Mouse (Mus musculus) megakaryocyte, embryonic 14.5 days (primary cell): ENCODE measurements around the gene Ap3b1. TPM values are rescaled to one million over a fixed set of nuclear protein-coding genes. Genes with fewer than 3 reads are reported as not detected.

ENCODE experiments used
- H3K27me3 ChIP-seq: replicated peaks from 2 replicates; pipeline ENCODE3; 2012; ENCODE audit warnings: inconsistent platforms
- H3K36me3 ChIP-seq: replicated peaks from 2 replicates; pipeline ENCODE3; 2012; ENCODE audit warnings: low read length, inconsistent platforms, mixed read lengths
- H3K4me1 ChIP-seq: 2 replicates; pipeline ENCODE4 v1.6.1; 2012; ENCODE audit warnings: inconsistent platforms
- H3K4me3 ChIP-seq: replicated peaks from 2 replicates; pipeline ENCODE3; 2012; ENCODE audit warnings: moderate library complexity, mild to moderate bottlenecking, inconsistent platforms
- H3K9me3 ChIP-seq: 2 replicates; pipeline ENCODE4 v1.6.1; 2012; ENCODE audit warnings: inconsistent platforms
- FLI1 ChIP-seq: IDR thresholded peaks from 2 replicates; pipeline ENCODE4 v1.6.1; 2012; ENCODE audit warnings: low read length, inconsistent platforms, mixed read lengths
- GATA1 ChIP-seq: IDR thresholded peaks from 3 replicates; pipeline ENCODE4 v1.6.1; 2012; ENCODE audit warnings: mixed read lengths, low read length, inconsistent platforms, borderline replicate concordance
- polyA plus RNA-seq: library from polyadenylated mRNA; stranded (reverse); fragments of >175 nt; gene quantifications from 2 replicates; pipeline ENCODE4 v1.2.3, GENCODE M21; 2012; ENCODE audit warnings: low replicate concordance; ENCODE audit not compliant: insufficient read depth

The Ap3b1 gene
- polyA plus RNA-seq, 1 experiment = 19.0 TPM

GRCm38 (mm10) chr13:94396392-94396920, 37.7 kb downstream of the Ap3b1 start:
- H3K36me3 ChIP-seq = peaks cover 97% of the 10 kb centered on the region
- no peak for TF ChIP-seq FLI1
- TF ChIP-seq GATA1 = no peak
- no peaks in the 10 kb centered on the region for H3K27me3 ChIP-seq
- no peaks in the 10 kb centered on the region for H3K9me3 ChIP-seq
- no peak overlapping the region for H3K4me3 ChIP-seq
- H3K4me1 ChIP-seq = peaks cover 59% of the 10 kb centered on the region

GRCm38 (mm10) chr13:94398568-94399374, 40.0 kb downstream of the Ap3b1 start:
- Histone ChIP-seq H3K36me3 (peaks cover 93% of the 10 kb centered on the region), H3K27me3 (no peaks in the 10 kb centered on the region), H3K4me3 (no peak overlapping the region), H3K9me3 (no peaks in the 10 kb centered on the region), H3K4me1 (peaks cover 41% of the 10 kb centered on the region)
- TF ChIP-seq GATA1 = no peak
- TF ChIP-seq FLI1 = no peak

GRCm38 (mm10) chr13:94400465-94400864, 41.7 kb downstream of the Ap3b1 start:
- H3K36me3 ChIP-seq = peaks cover 93% of the 10 kb centered on the region
- TF ChIP-seq GATA1 (no peak), FLI1 (no peak)
- no peaks in the 10 kb centered on the region for H3K27me3 ChIP-seq
- peaks cover 40% of the 10 kb centered on the region for H3K4me1 ChIP-seq
- peak overlapping the region; percentile 56 for H3K4me3 ChIP-seq
- H3K9me3 ChIP-seq = no peaks in the 10 kb centered on the region

GRCm38 (mm10) chr13:94423600-94423999, 64.8 kb downstream of the Ap3b1 start:
- peaks cover 12% of the 10 kb centered on the region for H3K4me1 ChIP-seq
- H3K9me3 ChIP-seq = no peaks in the 10 kb centered on the region
- TF ChIP-seq FLI1 (no peak), GATA1 (no peak)
- H3K36me3 ChIP-seq = peaks cover 67% of the 10 kb centered on the region
- no peaks in the 10 kb centered on the region for H3K27me3 ChIP-seq
- H3K4me3 ChIP-seq = no peak overlapping the region

GRCm38 (mm10) chr13:94429567-94429966, 70.8 kb downstream of the Ap3b1 start:
- H3K4me1 ChIP-seq = peaks cover 35% of the 10 kb centered on the region
- H3K4me3 ChIP-seq = no peak overlapping the region
- no peaks in the 10 kb centered on the region for H3K27me3 ChIP-seq
- peaks cover 71% of the 10 kb centered on the region for H3K36me3 ChIP-seq
- no peaks in the 10 kb centered on the region for H3K9me3 ChIP-seq
- no peak for TF ChIP-seq GATA1
- no peak for TF ChIP-seq FLI1

- Histone ChIP-seq H3K4me1 (peaks cover 49% of the 10 kb centered on the region), H3K27me3 (no peaks in the 10 kb centered on the region), H3K36me3 (peaks cover 84% of the 10 kb centered on the region), H3K4me3 (no peak overlapping the region), H3K9me3 (no peaks in the 10 kb centered on the region)
- TF ChIP-seq FLI1 (no peak), GATA1 (no peak)
Measured at GRCm38 (mm10) chr13:94439386-94439785, 80.6 kb downstream of the Ap3b1 start.

GRCm38 (mm10) chr13:94441199-94441598, 82.4 kb downstream of the Ap3b1 start:
- Histone ChIP-seq H3K9me3 (no peaks in the 10 kb centered on the region), H3K27me3 (no peaks in the 10 kb centered on the region), H3K4me3 (no peak overlapping the region), H3K4me1 (peaks cover 45% of the 10 kb centered on the region), H3K36me3 (peaks cover 84% of the 10 kb centered on the region)
- TF ChIP-seq FLI1 = no peak
- no peak for TF ChIP-seq GATA1

GRCm38 (mm10) chr13:94443411-94443810, 84.7 kb downstream of the Ap3b1 start:
- TF ChIP-seq FLI1 = no peak
- no peak for TF ChIP-seq GATA1
- Histone ChIP-seq H3K4me1 (peaks cover 37% of the 10 kb centered on the region), H3K4me3 (no peak overlapping the region), H3K36me3 (peaks cover 88% of the 10 kb centered on the region), H3K9me3 (no peaks in the 10 kb centered on the region), H3K27me3 (no peaks in the 10 kb centered on the region)

- TF ChIP-seq GATA1 = no peak
- TF ChIP-seq FLI1 = no peak
- H3K36me3 ChIP-seq = peaks cover 92% of the 10 kb centered on the region
- no peak overlapping the region for H3K4me3 ChIP-seq
- H3K27me3 ChIP-seq = no peaks in the 10 kb centered on the region
- peaks cover 24% of the 10 kb centered on the region for H3K4me1 ChIP-seq
- H3K9me3 ChIP-seq = no peaks in the 10 kb centered on the region
Measured at GRCm38 (mm10) chr13:94445103-94445502, 86.3 kb downstream of the Ap3b1 start.

- Histone ChIP-seq H3K4me3 (no peak overlapping the region), H3K4me1 (peaks cover 13% of the 10 kb centered on the region; the same call in 1 of the 2 replicates), H3K36me3 (peaks cover 91% of the 10 kb centered on the region), H3K9me3 (no peaks in the 10 kb centered on the region), H3K27me3 (no peaks in the 10 kb centered on the region)
- no peak for TF ChIP-seq FLI1
- TF ChIP-seq GATA1 = no peak
Measured at GRCm38 (mm10) chr13:94447003-94447402, 88.2 kb downstream of the Ap3b1 start.
